Mouse (Mus musculus) thymus, adult 18-20 months (tissue): ENCODE measurements around the gene Snai3.

Source experiments
- DNase-seq, 2 experiments: peaks; one replicate each; pipeline ENCODE4 v3.0.0; 2022; ENCODE audit warnings: mixed read lengths in 2 of 2

Gene Snai3

DNA sequence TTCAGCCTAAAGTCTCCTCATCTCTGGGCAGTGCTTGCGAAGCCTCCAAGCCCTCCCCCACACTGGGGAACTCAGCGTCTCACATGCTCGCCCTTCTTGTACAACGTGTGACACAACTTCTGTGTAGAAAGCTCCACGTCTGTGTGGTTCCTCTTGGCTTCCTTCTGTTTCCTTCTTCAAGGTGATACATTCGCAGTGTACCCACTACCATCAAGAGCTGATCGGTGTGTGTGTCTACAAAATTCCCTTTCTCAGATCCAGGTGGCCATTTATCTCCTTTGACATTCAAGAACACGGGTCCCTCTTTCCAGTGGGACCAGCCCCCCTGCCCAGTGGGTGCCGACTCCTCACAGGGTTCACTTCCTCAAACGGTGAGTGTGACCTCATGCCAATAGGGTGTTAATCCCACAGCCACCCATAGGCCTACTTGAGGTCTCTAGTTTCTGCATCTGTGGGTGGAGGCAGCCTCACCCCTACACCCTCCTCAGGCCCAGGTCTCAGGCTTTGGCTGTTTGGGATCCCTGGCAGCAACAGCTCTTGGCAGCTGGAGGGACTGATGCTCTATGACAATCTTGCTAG, 30.4 kb downstream of the Snai3 start:
- DNase-seq = no peak

- no peak for DNase-seq
Observed at GRCm38 (mm10) chr8:122428163-122428562, 32.4 kb downstream of the Snai3 start.

GRCm38 (mm10) chr8:122427607-122428006, 32.9 kb downstream of the Snai3 start:
- DNase-seq = no peak

GRCm38 (mm10) chr8:122426145-122426544, 34.4 kb downstream of the Snai3 start:
- DNase-seq = no peak

GRCm38 (mm10) chr8:122423659-122424058, 36.9 kb downstream of the Snai3 start:
- DNase-seq = no peak

- DNase-seq = no peak
Observed at GRCm38 (mm10) chr8:122423217-122423616, 37.3 kb downstream of the Snai3 start.

DNA sequence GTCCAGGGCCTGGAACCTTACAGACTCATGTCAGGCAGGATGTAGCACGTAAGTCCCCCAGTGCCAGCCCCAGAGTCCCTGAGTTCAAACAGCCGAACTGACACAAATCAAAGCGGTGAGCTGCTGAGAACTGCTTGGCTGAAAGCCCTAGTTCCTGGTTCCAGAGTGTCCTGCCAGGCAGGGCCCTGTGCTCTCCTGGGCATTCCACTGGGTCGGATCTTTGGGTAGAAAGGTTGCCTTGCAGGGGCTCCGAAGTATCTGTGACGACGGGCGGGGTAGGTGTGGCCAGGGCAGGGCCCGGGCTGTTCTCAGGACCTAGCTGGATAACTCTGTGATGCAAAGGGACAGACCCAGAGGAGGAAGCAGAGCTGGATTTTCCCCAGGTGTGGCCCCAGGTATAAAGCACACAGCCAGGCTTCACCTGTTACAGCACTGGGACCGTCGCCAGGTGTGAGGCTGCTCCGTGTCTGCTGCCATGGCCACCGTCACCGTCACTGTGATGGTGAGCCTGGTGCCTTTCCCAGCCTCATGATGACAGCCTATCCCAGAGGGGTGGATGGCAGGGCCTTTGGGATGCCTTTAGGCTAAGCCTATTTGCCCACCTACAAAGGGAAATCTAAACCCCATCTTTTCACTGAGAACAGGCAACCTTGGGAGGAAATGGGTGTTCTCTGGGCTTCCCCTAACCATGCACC, 39.0 kb downstream of the Snai3 start, which contains the start of gene Il17c:
Gene Il17c (plus strand): TSS at position 645 of the 695 bp plus-strand sequence.
- DNase-seq = no peak

DNA sequence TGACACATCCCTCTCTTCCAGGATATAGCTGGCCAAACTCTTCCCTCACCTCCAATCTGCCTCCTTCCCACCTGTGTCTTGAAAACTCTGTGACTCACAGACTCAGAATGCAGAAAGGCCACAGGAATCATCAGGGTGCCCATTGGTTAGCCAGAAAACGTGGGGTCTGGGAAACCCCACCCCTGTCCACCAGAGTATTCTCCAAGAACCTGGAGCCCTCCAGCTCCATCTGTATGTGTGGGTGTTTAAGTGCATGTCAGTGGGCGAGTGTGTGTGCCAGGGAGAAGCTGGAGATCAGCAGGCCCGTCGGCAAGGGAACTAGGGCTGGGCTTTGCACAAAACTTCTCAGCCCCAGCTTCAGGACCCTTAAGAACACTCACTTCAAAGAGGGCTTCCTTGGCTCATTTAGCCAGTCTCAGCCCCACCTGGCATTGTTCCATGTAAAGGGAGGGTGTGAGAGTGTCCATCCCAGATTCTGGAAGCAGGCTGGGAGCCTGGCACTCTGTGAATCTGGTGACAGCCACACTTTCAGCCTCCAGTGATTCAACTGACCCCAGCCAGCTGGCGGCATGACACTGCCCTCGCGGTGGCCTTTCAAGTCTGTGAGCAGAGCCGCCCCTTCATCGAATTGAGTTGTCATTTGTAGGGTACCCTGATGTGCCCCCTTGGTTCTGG, 40.5 kb downstream of the Snai3 start:
- DNase-seq = no peak

DNA sequence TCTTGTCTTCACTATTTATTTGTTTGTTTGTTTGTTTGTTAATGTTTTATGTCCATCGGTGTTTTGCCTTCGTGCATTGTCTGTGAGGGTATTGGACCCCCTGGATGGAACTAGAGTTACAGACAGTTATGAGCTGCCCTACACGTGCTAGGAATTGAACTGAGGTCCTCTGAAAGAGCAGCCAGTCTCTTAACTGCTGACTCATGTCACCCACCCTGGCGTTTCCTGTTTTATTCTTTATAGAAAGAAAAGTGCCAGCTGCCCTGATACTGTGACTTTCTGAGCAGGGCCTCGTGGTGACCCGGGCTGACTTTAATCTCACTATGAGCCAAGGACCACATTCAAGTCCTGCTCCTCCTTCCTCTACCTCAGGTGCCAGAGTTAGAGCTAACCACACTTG, 45.0 kb downstream of the Snai3 start:
- DNase-seq = no peak

DNA sequence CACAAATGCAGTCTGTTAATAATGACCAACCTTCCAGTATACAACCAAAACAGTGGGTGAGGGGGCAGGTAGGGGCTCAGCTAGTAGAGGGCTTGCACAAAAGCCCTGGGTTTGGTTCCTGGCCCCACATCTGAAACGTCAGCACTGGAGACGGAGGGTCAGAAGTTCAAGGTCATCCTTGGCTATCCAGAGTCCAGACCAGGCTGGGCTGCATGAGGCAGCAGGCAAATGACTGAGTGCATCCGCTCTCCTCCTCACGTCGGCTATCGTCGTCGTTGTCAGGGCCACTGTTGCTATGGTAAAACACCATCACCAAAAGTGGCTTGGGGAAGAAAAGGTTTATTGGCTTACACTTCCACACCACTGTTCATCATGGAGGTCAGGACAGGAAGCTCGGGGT, 46.2 kb downstream of the Snai3 start:
- DNase-seq = no peak

GRCm38 (mm10) chr8:122407678-122408077, 52.9 kb downstream of the Snai3 start:
- DNase-seq = no peak

- no peak for DNase-seq
Observed at GRCm38 (mm10) chr8:122405146-122405805, 55.3 kb downstream of the Snai3 start.
